Mouse (Mus musculus) limb, embryonic 13.5 days (tissue): ENCODE data around the gene Mtmr4. TPM values are rescaled to one million over a fixed set of nuclear protein-coding genes. Genes with fewer than 3 reads are reported as not detected.

Experiments
- ATAC-seq: fragments of 200-750 bp; cut with Nextera tagmentation; 2 replicates; pipeline ENCODE4 v1.8.0; 2017; ENCODE audit warnings: low read depth, moderate number of reproducible peaks, moderate TSS enrichment; ENCODE audit not compliant: low FRiP score
- H3K27ac ChIP-seq: fragments of 300-500 bp; sonication (generic); 2 replicates; pipeline ENCODE4 v1.5.1; 2015; ENCODE audit warnings: inconsistent platforms, mild to moderate bottlenecking, moderate library complexity
- H3K27me3 ChIP-seq: fragments of 300-500 bp; sonication (generic); 2 replicates; pipeline ENCODE4 v1.6.1; 2015; ENCODE audit warnings: mild to moderate bottlenecking, inconsistent platforms
- H3K36me3 ChIP-seq: fragments of 300-500 bp; sonication (generic); 2 replicates; pipeline ENCODE4 v1.6.1; 2015; ENCODE audit warnings: inconsistent platforms, mild to moderate bottlenecking, moderate library complexity
- H3K4me1 ChIP-seq: fragments of 300-500 bp; sonication (generic); 2 replicates; pipeline ENCODE4 v1.6.1; 2015; ENCODE audit warnings: inconsistent platforms
- H3K4me2 ChIP-seq: fragments of 300-500 bp; sonication (generic); replicated peaks from 2 replicates; pipeline ENCODE4 v1.6.1; 2015; ENCODE audit warnings: inconsistent platforms, mild to moderate bottlenecking, moderate library complexity
- H3K4me3 ChIP-seq: fragments of 300-500 bp; sonication (generic); 2 replicates; pipeline ENCODE4 v1.5.1; 2015; ENCODE audit warnings: moderate library complexity, mild to moderate bottlenecking, inconsistent platforms
- H3K9ac ChIP-seq: fragments of 300-500 bp; sonication (generic); 2 replicates; pipeline ENCODE4 v1.6.1; 2015; ENCODE audit warnings: mild to moderate bottlenecking, inconsistent platforms
- H3K9me3 ChIP-seq: fragments of 300-500 bp; sonication (generic); 2 replicates; pipeline ENCODE4 v1.6.1; 2016; ENCODE audit warnings: inconsistent platforms
- WGBS: fragments of 180-500 bp; shearing (Covaris S2); methylation state at CpG from one replicate; pipeline ENCODE4 v1.1.7; 2015; 5-methylcytosine and 5-hydroxymethylcytosine counted together
- polyA plus RNA-seq: library from polyadenylated mRNA; unstranded; fragments of >200 nt; fragmentation: Nextera tagmentation; extraction: Ambion mirVana; gene quantifications from 2 replicates; pipeline ENCODE4 v1.2.1, GENCODE M21; 2015

Mtmr4 gene
- polyA plus RNA-seq, 1 experiment from 2014 or later, result 38.9 TPM

- H3K4me1 ChIP-seq, result peaks cover 25% of the 10 kb centered on the region
- no peaks in the 10 kb centered on the region for H3K27me3 ChIP-seq
- no peak for ATAC-seq
- 88% methylated on average over 13 of the region's 13 CpGs for WGBS
- peaks cover 77% of the 10 kb centered on the region for H3K36me3 ChIP-seq
- no peak overlapping the region for H3K9ac ChIP-seq
- H3K4me3 ChIP-seq, result no peak overlapping the region
- no peaks in the 10 kb centered on the region for H3K9me3 ChIP-seq
- H3K4me2 ChIP-seq, result no peak overlapping the region
- no peak overlapping the region for H3K27ac ChIP-seq
Measured at GRCm38 (mm10) chr11:87599395-87600089, 7.6 kb downstream of the Mtmr4 start.

DNA sequence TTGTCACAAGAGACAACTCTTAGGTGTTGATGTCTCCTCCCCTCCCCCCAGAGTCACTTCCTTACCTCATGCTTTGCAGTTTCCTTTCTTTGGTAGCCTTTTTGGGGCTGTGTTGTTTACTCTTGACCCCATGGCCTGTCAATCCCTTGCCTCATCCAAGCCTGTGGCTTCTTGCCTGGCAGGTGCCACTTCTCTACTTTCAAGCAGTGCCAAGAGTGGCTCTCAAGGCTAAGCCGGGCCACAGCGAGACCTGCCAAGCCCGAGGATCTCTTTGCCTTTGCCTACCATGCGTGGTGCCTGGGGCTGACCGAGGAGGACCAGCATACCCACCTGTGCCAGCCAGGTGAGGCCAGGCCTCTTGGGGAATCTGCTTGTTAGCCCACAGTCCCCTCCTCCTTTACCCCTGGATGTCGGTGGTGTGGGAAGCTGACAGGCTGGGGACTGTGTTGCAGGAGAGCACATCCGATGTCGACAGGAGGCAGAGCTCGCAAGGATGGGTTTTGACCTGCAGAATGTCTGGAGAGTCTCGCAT is 8.4 kb downstream of the Mtmr4 start:
- no peak for ATAC-seq
- Histone ChIP-seq H3K27me3 (no peaks in the 10 kb centered on the region), H3K27ac (no peak overlapping the region), H3K9ac (no peak overlapping the region), H3K9me3 (no peaks in the 10 kb centered on the region), H3K4me2 (no peak overlapping the region), H3K4me1 (peaks cover 18% of the 10 kb centered on the region), H3K4me3 (no peak overlapping the region), H3K36me3 (peaks cover 86% of the 10 kb centered on the region)
- 93% methylated on average over 10 of the region's 10 CpGs for WGBS

DNA sequence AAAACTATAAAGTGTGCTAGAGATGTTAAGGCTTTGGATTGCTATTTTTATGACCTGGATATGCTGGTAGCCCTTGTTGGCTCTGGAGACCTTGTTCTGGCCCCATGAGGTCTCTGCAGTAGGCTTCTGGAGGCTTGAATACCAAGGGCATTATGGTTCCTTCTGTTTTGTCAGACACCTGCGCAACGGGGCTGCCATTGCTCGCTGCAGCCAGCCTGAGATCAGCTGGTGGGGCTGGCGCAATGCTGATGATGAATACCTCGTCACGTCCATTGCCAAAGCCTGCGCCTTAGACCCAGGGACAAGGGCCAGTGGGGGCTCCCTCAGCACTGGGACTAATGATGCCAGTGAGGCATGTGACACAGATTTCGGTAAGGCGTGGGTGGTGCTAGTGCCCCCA is 10.3 kb downstream of the Mtmr4 start:
- WGBS, result 93% methylated on average over 9 of the region's 9 CpGs
- ATAC-seq, result no peak
- H3K4me2 ChIP-seq, result no peak overlapping the region

GRCm38 (mm10) chr11:87603571-87603970 is 11.6 kb downstream of the Mtmr4 start:
- H3K4me1 ChIP-seq, result no peaks in the 10 kb centered on the region
- H3K27ac ChIP-seq, result no peak overlapping the region
- no peak overlapping the region for H3K4me3 ChIP-seq
- H3K9ac ChIP-seq, result no peak overlapping the region
- no peak for ATAC-seq
- no peak overlapping the region for H3K4me2 ChIP-seq
- H3K36me3 ChIP-seq, result peaks cover 99% of the 10 kb centered on the region
- no peaks in the 10 kb centered on the region for H3K27me3 ChIP-seq
- 98% methylated on average over 2 of the region's 2 CpGs for WGBS
- no peaks in the 10 kb centered on the region for H3K9me3 ChIP-seq

More for the DNA sequence above, 10.3 kb downstream of the Mtmr4 start:
- Histone ChIP-seq H3K27me3 (no peaks in the 10 kb centered on the region), H3K9ac (no peak overlapping the region), H3K9me3 (no peaks in the 10 kb centered on the region), H3K36me3 (peaks cover 99% of the 10 kb centered on the region), H3K27ac (no peak overlapping the region), H3K4me3 (no peak overlapping the region), H3K4me1 (peaks cover 2% of the 10 kb centered on the region)

- 84% methylated on average over 7 of the region's 7 CpGs for WGBS
- Histone ChIP-seq H3K9me3 (no peaks in the 10 kb centered on the region), H3K4me2 (no peak overlapping the region), H3K4me1 (no peaks in the 10 kb centered on the region), H3K36me3 (peaks cover 99% of the 10 kb centered on the region), H3K27me3 (no peaks in the 10 kb centered on the region), H3K27ac (no peak overlapping the region), H3K9ac (no peak overlapping the region), H3K4me3 (no peak overlapping the region)
- no peak for ATAC-seq
Measured at GRCm38 (mm10) chr11:87609264-87609663, 17.3 kb downstream of the Mtmr4 start.

DNA sequence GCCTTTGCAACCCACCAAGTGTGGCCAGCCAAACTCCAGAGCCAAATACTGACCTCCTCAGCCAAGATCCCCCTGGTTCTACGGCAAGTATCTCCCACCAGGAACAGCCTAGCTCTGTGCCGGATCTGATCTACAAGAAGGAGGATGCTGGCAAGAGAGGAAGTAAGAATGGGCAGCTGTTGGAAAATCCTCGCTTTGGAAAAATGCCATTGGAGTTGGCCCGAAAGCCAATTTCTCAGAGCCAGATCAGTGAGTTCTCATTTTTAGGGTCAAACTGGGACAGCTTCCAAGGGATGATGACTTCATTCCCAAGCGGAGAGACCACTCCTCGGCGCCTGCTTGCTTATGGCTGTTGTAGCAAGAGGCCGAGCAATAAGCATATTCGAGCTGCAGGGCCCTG is 19.6 kb downstream of the Mtmr4 start:
- Histone ChIP-seq H3K36me3 (peaks cover 98% of the 10 kb centered on the region), H3K9ac (no peak overlapping the region), H3K27ac (no peak overlapping the region), H3K27me3 (no peaks in the 10 kb centered on the region), H3K4me1 (no peaks in the 10 kb centered on the region), H3K4me3 (no peak overlapping the region), H3K4me2 (no peak overlapping the region), H3K9me3 (no peaks in the 10 kb centered on the region)
- WGBS, result 91% methylated on average over 9 of the region's 9 CpGs
- ATAC-seq, result no peak

- 93% methylated on average over 7 of the region's 7 CpGs for WGBS
- Histone ChIP-seq H3K4me1 (no peaks in the 10 kb centered on the region), H3K4me2 (no peak overlapping the region), H3K27ac (no peak overlapping the region), H3K36me3 (peaks cover 95% of the 10 kb centered on the region), H3K4me3 (no peak overlapping the region), H3K9me3 (peaks cover 10% of the 10 kb centered on the region; the same call in 1 of the 2 replicates), H3K9ac (no peak overlapping the region), H3K27me3 (no peaks in the 10 kb centered on the region)
- no peak for ATAC-seq
Measured at GRCm38 (mm10) chr11:87613972-87614371, 22.0 kb downstream of the Mtmr4 start.

GRCm38 (mm10) chr11:87615551-87615950 is 23.6 kb downstream of the Mtmr4 start:
- Histone ChIP-seq H3K36me3 (peaks cover 85% of the 10 kb centered on the region), H3K27ac (no peak overlapping the region), H3K9ac (no peak overlapping the region), H3K9me3 (peaks cover 10% of the 10 kb centered on the region; the same call in 1 of the 2 replicates), H3K4me3 (no peak overlapping the region), H3K27me3 (no peaks in the 10 kb centered on the region), H3K4me1 (no peaks in the 10 kb centered on the region), H3K4me2 (no peak overlapping the region)
- no peak for ATAC-seq
- WGBS, result 92% methylated on average over 5 of the region's 5 CpGs

DNA sequence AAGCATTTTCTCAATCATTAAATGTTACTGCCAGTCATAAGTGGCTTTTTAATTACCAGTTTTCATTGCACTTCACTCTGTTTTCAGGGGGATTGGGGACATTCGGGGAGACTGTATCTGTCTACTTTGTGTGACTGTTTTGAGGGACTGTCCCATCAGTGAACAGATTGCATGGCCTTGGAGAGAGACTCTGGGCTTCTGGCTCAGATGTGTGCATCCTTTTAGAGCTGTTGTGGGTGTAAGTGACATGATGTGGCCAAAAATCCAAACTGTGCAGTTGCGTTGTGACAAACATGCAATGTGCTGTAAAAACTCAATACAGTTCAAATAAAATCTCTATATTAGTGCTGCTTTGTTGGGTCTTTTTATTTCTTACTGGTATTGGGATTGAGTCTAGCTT is 24.0 kb downstream of the Mtmr4 start:
- H3K4me3 ChIP-seq, result no peak overlapping the region
- peaks cover 81% of the 10 kb centered on the region for H3K36me3 ChIP-seq
- no peaks in the 10 kb centered on the region for H3K4me1 ChIP-seq
- H3K9me3 ChIP-seq, result peaks cover 10% of the 10 kb centered on the region; the same call in 1 of the 2 replicates
- H3K9ac ChIP-seq, result no peak overlapping the region
- WGBS, result 92% methylated on average over 2 of the region's 2 CpGs
- H3K27me3 ChIP-seq, result no peaks in the 10 kb centered on the region
- H3K4me2 ChIP-seq, result no peak overlapping the region
- no peak overlapping the region for H3K27ac ChIP-seq
- no peak for ATAC-seq

DNA sequence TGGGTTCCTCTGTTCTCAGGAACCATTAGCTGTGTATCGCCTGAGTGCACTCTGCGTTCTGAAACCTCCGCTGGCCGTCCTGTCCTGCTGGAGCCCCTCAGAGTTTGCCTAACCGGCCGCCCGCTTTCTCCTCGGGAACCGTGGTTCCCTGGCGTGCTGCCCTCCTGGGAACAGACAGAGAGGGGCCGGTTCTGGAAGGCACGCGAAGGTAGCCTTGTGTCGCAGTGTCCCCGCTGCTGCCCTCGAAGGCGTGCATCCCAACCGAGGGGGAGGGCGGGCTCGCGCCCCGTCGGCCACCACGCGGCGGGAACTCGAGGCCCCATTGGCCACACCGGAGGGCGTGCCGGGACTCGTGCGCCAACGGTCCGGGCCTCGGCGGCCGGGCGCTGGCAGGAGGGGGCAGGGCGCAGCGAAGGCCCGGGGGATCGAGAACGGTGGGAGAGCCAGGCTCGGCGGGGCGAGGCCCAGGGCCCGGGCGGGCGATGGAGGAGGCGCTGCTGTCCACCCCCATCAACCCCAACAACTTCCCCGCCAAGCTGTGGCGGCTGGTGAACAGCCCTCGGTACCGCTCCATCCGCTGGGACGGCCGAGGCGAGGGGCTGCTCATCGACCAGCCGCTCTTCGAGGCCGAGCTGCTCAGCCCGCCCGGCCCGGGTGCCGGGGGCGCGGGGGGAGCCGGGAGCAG is 25.0 kb downstream of the Mtmr4 start, which contains the start of gene Hsf5:
Hsf5 (plus strand) TSS at position 375 of the 685 bp plus-strand sequence.
- H3K4me3 ChIP-seq, result no peak within 1 kb of the TSS
- peaks cover 74% of the 10 kb centered on the region for H3K36me3 ChIP-seq
- no peaks in the 10 kb centered on the region for H3K27me3 ChIP-seq
- no peak within 1 kb of the TSS for H3K27ac ChIP-seq
- H3K9me3 ChIP-seq, result peaks cover 10% of the 10 kb centered on the region; the same call in 1 of the 2 replicates
- ATAC-seq, result no peak
- 86% methylated on average over 67 of the region's 69 CpGs for WGBS
- no peak within 1 kb of the TSS for H3K4me2 ChIP-seq
- no peak within 1 kb of the TSS for H3K9ac ChIP-seq
- H3K4me1 ChIP-seq, result no peaks in the 10 kb centered on the region

DNA sequence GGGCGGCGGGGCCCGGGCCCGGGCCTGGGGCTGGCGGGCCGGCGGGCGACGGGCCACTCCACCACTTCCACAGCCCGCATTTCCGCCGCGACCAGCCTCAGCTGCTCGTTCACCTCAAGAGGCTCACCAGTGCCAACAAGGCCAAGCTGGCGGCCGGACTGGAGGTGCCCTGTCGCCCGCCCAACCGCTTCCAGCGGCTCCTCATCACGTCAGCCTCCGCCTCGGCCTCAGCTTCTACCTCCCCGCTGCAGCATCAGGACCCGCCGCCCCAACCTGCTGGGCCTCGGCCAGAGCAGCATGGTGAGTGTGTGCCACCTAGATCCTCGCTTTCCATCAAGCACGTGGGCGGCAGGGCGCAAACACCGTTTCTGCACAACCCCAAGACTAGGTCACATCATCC is 25.6 kb downstream of the Mtmr4 start:
- Histone ChIP-seq H3K27me3 (no peaks in the 10 kb centered on the region), H3K4me2 (no peak overlapping the region), H3K9ac (no peak overlapping the region), H3K4me3 (no peak overlapping the region), H3K4me1 (no peaks in the 10 kb centered on the region), H3K27ac (no peak overlapping the region), H3K9me3 (peaks cover 10% of the 10 kb centered on the region; the same call in 1 of the 2 replicates), H3K36me3 (peaks cover 70% of the 10 kb centered on the region)
- WGBS, result 94% methylated on average over 32 of the region's 32 CpGs
- no peak for ATAC-seq

DNA sequence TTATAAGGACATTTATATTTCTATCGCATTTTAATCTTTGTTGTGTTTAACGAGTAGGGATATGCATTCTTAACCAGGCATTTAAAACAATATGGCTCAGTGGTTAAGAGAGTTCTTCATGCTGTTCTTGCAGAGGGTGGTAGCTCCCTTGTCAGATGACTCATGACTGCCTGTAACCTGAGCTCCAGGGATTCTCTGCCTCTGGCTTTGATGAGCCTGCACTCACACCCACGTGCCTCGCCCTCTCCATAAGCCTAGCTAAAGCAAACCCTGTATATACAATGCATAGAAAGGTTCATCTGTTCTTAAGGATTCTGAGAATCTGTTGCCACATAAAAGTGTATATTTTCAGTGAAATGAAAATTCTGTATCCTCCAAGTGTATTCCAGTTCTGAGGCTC is 31.2 kb downstream of the Mtmr4 start:
- ATAC-seq, result no peak
- 58% methylated on average over 4 of the region's 4 CpGs for WGBS
- no peak overlapping the region for H3K4me3 ChIP-seq
- no peak overlapping the region for H3K9ac ChIP-seq
- no peak overlapping the region for H3K4me2 ChIP-seq
- no peaks in the 10 kb centered on the region for H3K27me3 ChIP-seq
- no peak overlapping the region for H3K27ac ChIP-seq
- H3K36me3 ChIP-seq, result peaks cover 35% of the 10 kb centered on the region
- no peaks in the 10 kb centered on the region for H3K9me3 ChIP-seq
- no peaks in the 10 kb centered on the region for H3K4me1 ChIP-seq
